Mouse (Mus musculus) cerebellum, adult 2 months (tissue): ENCODE data around the gene Sult1a1. TPM values are rescaled to one million over a fixed set of nuclear protein-coding genes. Genes with fewer than 3 reads are reported as not detected.

ENCODE experiments used
- DNase-seq, 2 experiments: peaks; one replicate each; pipeline ENCODE4 v3.0.0; 2021
- H3K27ac ChIP-seq: fragments of 200-500 bp; 2 replicates; pipeline ENCODE4 v1.5.1; 2012; ENCODE audit warnings: low read length, control low read depth, inconsistent platforms; ENCODE audit not compliant: insufficient read depth
- H3K27me3 ChIP-seq: fragments of 200-500 bp; 2 replicates; pipeline ENCODE4 v1.6.1; 2012; ENCODE audit warnings: inconsistent platforms, mild to moderate bottlenecking, low read length, moderate library complexity; ENCODE audit not compliant: control insufficient read depth, insufficient read depth
- H3K4me1 ChIP-seq: fragments of 200-500 bp; 2 replicates; pipeline ENCODE4 v1.6.1; 2011; ENCODE audit warnings: low read length; ENCODE audit not compliant: control insufficient read depth, insufficient read depth
- H3K4me3 ChIP-seq: fragments of 200-500 bp; replicated peaks from 2 replicates; pipeline ENCODE3; 2011; ENCODE audit warnings: mild to moderate bottlenecking, low read depth, low read length, control low read depth; ENCODE audit not compliant: insufficient read depth
- CTCF ChIP-seq: fragments of 200-500 bp; IDR thresholded peaks from 2 replicates; pipeline ENCODE4 v1.5.1; 2011; ENCODE audit warnings: low read depth, mild to moderate bottlenecking, control low read depth, low read length, moderate library complexity, borderline replicate concordance; ENCODE audit not compliant: insufficient read depth
- POLR2A ChIP-seq: fragments of 200-500 bp; IDR thresholded peaks from 2 replicates; pipeline ENCODE4 v1.6.1; 2011; ENCODE audit warnings: low read length, control low read depth, borderline replicate concordance; ENCODE audit not compliant: insufficient read depth
- WGBS: fragments of 180-500 bp; shearing (Covaris S2); methylation state at CpG from one replicate; pipeline ENCODE4 v1.1.7; 2018; 5-methylcytosine and 5-hydroxymethylcytosine counted together
- polyA plus RNA-seq: library from polyadenylated mRNA; depleted of rRNA; stranded (reverse); fragments of >200 nt; gene quantifications from 2 replicates; pipeline ENCODE4 v1.2.3, GENCODE M21; 2012

The Sult1a1 gene
- polyA plus RNA-seq, 1 experiment = 6.4 TPM

DNA sequence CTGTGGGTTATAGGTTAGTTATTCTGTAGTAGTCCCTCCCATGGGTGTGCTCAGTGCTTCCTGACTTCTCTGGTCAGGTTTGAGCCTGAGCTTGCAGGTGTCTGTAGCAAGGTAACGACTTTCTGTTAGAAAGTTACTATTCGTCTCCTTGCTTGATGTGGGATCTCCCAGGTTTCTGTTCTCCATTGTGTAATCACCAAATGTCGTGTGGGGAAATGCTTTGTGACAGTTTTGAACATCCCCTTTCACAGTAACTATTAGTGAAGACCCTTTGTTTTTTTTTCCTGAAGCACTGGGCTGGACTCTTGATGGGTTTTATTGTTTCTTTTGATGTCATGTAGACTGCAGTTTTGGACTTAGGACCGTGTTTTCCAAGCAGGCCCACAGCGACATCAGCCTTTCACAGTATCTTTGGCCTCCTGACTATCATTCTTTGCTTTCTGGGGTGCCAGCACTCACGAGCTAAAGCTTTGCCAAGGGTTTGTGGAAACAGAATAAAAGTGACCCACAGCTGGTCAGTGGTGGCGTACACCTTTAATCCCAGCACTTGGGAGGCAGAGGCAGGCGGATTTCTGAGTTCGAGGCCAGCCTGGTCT, 8.6 kb downstream of the Sult1a1 start:
- DNase-seq = no peak
- Histone ChIP-seq H3K27me3 (no peaks in the 10 kb centered on the region), H3K4me1 (no peaks in the 10 kb centered on the region), H3K27ac (no peak overlapping the region), H3K4me3 (no peak overlapping the region)
- 89% methylated on average over 9 of the region's 9 CpGs for WGBS
- TF ChIP-seq CTCF (no peak), POLR2A (no peak)

DNA sequence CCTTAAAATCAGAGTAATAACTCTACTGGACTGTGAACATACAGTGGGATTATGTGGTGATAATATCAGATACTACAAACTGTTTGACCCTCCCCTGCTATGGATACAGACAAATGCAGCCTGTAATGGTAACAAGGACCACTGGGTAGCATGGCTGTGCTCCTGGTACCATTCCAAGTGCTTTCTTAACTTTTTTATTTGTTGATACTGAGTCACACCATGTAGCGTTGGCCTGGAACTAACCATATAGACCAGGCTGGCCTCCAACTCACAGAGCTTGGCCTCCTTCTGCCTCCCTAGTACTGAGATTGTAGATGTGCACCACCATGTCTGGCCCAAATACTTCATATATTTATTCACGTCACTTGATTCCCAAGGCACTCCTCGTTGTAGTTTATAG, 11.0 kb downstream of the Sult1a1 start:
- Histone ChIP-seq H3K4me1 (no peaks in the 10 kb centered on the region), H3K27ac (no peak overlapping the region), H3K4me3 (no peak overlapping the region), H3K27me3 (no peaks in the 10 kb centered on the region)
- TF ChIP-seq CTCF = no peak
- no peak for TF ChIP-seq POLR2A
- DNase-seq = no peak
- 95% methylated on average over 3 of the region's 3 CpGs for WGBS

DNA sequence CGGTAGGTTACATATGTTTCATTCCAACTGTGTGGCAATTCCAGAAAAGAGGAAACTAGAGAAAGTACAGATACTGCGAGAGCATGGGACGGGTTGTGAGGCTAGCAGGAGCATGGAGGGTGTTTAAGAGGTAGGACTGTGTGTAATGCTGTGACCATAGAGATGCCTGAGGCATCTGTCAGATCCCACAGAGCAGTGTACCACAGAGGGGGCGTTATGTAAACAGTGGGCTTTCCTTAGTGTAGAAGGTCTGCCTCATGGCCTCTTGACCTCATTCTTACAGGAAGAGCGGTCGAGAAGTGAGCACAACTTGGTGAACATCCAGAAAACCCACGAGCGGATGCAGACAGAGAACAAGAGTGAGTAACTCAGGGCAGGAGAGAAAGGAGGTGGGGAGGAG, 12.6 kb downstream of the Sult1a1 start:
- WGBS = 75% methylated on average over 8 of the region's 8 CpGs
- H3K4me3 ChIP-seq = no peak overlapping the region
- H3K27me3 ChIP-seq = no peaks in the 10 kb centered on the region
- no peak for DNase-seq
- TF ChIP-seq CTCF = no peak
- TF ChIP-seq POLR2A = no peak
- no peaks in the 10 kb centered on the region for H3K4me1 ChIP-seq
- no peak overlapping the region for H3K27ac ChIP-seq

- TF ChIP-seq POLR2A (no peak), CTCF (no peak)
- Histone ChIP-seq H3K27me3 (no peaks in the 10 kb centered on the region), H3K4me1 (no peaks in the 10 kb centered on the region), H3K27ac (no peak overlapping the region), H3K4me3 (no peak overlapping the region)
- WGBS = 92% methylated on average over 3 of the region's 3 CpGs
- DNase-seq = no peak
Observed at GRCm38 (mm10) chr7:126659771-126660170, 16.5 kb downstream of the Sult1a1 start.

- no peaks in the 10 kb centered on the region for H3K4me1 ChIP-seq
- H3K27ac ChIP-seq = no peak overlapping the region
- no peak for TF ChIP-seq POLR2A
- no peak overlapping the region for H3K4me3 ChIP-seq
- H3K27me3 ChIP-seq = no peaks in the 10 kb centered on the region
- WGBS = 95% methylated on average over 1 of the region's 1 CpGs
- no peak for DNase-seq
Observed at GRCm38 (mm10) chr7:126657522-126657921, 18.7 kb downstream of the Sult1a1 start.

DNA sequence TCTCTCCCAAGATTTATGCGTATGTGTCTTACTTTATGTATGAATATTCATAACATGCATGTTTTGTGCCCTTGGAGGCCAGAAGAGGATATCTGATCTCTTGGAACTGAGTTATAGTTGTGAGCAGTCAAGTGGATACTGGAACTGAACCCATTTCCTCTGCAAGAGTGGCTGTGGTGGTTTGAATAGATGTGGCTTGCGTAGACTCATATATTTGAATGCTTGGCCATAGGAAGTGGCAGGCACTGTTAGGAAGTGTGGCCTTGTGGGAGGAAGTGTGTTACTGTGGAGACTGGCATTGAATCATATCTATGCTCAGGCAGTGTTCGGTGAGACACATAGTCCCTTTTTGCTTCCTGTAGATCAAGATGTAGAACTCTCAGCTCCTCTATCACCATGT, 20.5 kb downstream of the Sult1a1 start:
- H3K27me3 ChIP-seq = no peaks in the 10 kb centered on the region
- DNase-seq = no peak
- H3K4me1 ChIP-seq = no peaks in the 10 kb centered on the region
- no peak for TF ChIP-seq CTCF
- TF ChIP-seq POLR2A = no peak
- H3K27ac ChIP-seq = no peak overlapping the region
- no peak overlapping the region for H3K4me3 ChIP-seq
- WGBS = 91% methylated on average over 3 of the region's 3 CpGs

- 94% methylated on average over 2 of the region's 2 CpGs for WGBS
- H3K27ac ChIP-seq = no peak overlapping the region
- TF ChIP-seq CTCF (no peak), POLR2A (no peak)
Observed at GRCm38 (mm10) chr7:126653991-126654390, 22.2 kb downstream of the Sult1a1 start.

DNA sequence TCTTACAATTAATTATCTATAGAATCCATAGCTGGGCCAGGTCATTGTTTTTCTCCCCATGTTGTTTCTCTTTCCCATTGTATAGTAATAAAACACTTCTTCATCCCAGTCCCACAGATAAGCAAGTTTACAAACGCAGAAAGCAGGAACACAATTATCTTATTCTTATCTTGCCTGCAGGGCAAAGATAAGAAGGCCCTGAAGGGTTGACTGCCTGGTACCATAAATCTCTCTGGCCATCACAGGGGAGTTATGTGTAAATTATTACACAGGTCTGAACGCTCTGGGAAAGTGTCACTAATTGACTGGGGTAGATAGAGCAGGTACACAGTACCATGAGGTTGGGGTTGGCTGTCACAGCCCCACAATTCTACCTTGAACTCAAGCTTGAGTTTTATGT, 25.4 kb downstream of the Sult1a1 start:
- no peak for DNase-seq
- H3K4me1 ChIP-seq = no peaks in the 10 kb centered on the region
- no peak overlapping the region for H3K27ac ChIP-seq
- no peak overlapping the region for H3K4me3 ChIP-seq
- WGBS = 92% methylated on average over 2 of the region's 2 CpGs
- H3K27me3 ChIP-seq = no peaks in the 10 kb centered on the region
- TF ChIP-seq POLR2A (no peak), CTCF (no peak)

More at GRCm38 (mm10) chr7:126653991-126654390, 22.2 kb downstream of the Sult1a1 start:
- no peak for DNase-seq
- H3K27me3 ChIP-seq = no peaks in the 10 kb centered on the region
- H3K4me1 ChIP-seq = no peaks in the 10 kb centered on the region
- no peak overlapping the region for H3K4me3 ChIP-seq
